Mouse (Mus musculus) olfactory bulb, adult 2 months (tissue): ENCODE results near the gene Vav3.

ENCODE experiments used
- CTCF ChIP-seq: fragments of 200-500 bp; IDR thresholded peaks from 2 replicates; pipeline ENCODE4 v1.5.1; 2012; ENCODE audit warnings: low read depth, mild to moderate bottlenecking, low read length, moderate library complexity; ENCODE audit not compliant: insufficient read depth
- POLR2A ChIP-seq: fragments of 200-500 bp; IDR thresholded peaks from 2 replicates; pipeline ENCODE4 v1.6.1; 2012; ENCODE audit warnings: mild to moderate bottlenecking, low read depth, low read length, moderate library complexity; ENCODE audit not compliant: insufficient read depth

- TF ChIP-seq CTCF (no peak), POLR2A (no peak)
Observed at GRCm38 (mm10) chr3:109313501-109313900, 27.0 kb upstream of the Vav3 start.
